Mouse (Mus musculus) testis, adult 2 months (tissue): Measurements from ENCODE around the gene Hspb11.

Experiments used
- CTCF ChIP-seq: fragments of 200-500 bp; IDR thresholded peaks from 2 replicates; pipeline ENCODE4 v1.5.1; 2012; ENCODE audit warnings: low read depth, mild to moderate bottlenecking, inconsistent platforms, low read length, moderate library complexity; ENCODE audit not compliant: control insufficient read depth, insufficient read depth, insufficient replicate concordance
- POLR2A ChIP-seq: fragments of 200-500 bp; IDR thresholded peaks from 2 replicates; pipeline ENCODE4 v1.6.1; 2012; ENCODE audit warnings: low read depth, mild to moderate bottlenecking, inconsistent platforms, low read length, moderate library complexity; ENCODE audit not compliant: control insufficient read depth

GRCm38 (mm10) chr4:107207016-107207415 lies 46.4 kb upstream of the Hspb11 start:
- no peak for TF ChIP-seq CTCF
- TF ChIP-seq POLR2A, result no peak
